Mouse (Mus musculus): ENCODE measurements at regions not wholly inside any gene's neighbourhood (a gene's known extent, or its start where the extent isn't known, plus 50 kb on each side); places are given as distances from the start of the nearest gene placed in this dataset.

DNA sequence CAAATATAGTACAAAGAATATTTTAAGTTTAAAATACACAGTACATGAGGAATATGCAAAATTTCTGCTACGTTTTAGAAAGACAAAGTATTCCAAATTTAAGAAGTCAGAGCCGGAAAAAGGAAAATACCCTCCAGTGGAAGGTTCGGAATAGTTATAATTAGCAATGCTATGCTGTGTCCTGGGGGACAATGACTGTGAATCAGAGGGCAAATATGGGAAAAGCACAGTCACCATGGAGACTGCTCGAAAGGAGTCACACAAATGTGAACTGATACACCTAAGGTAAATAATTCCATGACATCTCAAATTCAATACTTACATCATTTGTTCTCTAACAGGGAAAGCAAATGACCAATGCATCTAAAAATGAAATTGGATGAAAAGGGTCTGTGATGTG, 707.0 kb upstream of the Nectin3 start:
- Histone ChIP-seq H3K27me3 (no peaks in the 10 kb centered on the region), H3K9ac (replicated peaks) (no peak overlapping the region), H3K27ac (replicated peaks) (no peak overlapping the region), H3K36me3 (no peaks in the 10 kb centered on the region), H3K4me1 (no peaks in the 10 kb centered on the region), H3K9me3 (no peaks in the 10 kb centered on the region), H3K4me2 (replicated peaks) (no peak overlapping the region), H3K4me3 (no peak overlapping the region)
- WGBS: 62% methylated on average over 4 of the region's 4 CpGs
- 0 out of 2 replicates have a peak, but pooled peaks have one; percentile 71 for ATAC-seq (ENCODE audit: low FRiP score, low read depth)

DNA sequence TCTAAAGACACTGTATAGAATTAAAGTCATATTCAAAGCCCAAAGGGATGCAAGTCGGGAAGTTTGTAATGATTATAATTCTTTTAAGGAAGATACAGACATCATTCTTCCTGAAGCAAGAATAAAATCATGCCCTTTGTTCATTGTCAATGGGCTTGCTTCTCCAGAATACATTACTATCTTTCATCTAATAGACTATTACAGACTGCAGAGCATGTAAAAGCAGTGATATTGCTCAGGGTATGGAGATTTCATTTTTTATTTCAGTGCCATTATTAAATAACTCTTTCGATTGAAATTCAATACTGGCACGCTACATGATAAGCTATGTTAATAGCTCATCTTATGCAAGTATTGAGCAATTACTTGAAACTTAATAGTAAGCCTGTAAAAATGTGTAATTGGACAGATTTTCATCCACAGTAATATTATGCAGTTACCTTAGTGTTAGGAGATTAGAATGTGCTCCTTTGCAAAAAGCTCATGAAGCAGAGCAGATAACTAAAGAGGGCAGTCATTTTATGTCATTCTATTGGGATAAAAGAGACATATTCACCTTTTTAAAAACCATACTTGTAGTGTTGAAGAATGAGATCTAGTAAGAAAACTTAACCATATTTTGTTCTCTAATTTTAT, 706.5 kb upstream of the Nectin3 start:
- peak; percentile 47; the same call in 1 of the 2 replicates for ATAC-seq (ENCODE audit: low FRiP score, low read depth)
- no peaks in the 10 kb centered on the region for H3K36me3 ChIP-seq
- no peaks in the 10 kb centered on the region for H3K9me3 ChIP-seq
- H3K27me3 ChIP-seq: no peaks in the 10 kb centered on the region
- H3K4me1 ChIP-seq: no peaks in the 10 kb centered on the region
- no peak overlapping the region for H3K4me3 ChIP-seq
- no peak overlapping the region for H3K27ac ChIP-seq (replicated peaks)
- 69% methylated on average over 3 of the region's 3 CpGs for WGBS
- no peak overlapping the region for H3K9ac ChIP-seq (replicated peaks)
- no peak overlapping the region for H3K4me2 ChIP-seq (replicated peaks)

DNA sequence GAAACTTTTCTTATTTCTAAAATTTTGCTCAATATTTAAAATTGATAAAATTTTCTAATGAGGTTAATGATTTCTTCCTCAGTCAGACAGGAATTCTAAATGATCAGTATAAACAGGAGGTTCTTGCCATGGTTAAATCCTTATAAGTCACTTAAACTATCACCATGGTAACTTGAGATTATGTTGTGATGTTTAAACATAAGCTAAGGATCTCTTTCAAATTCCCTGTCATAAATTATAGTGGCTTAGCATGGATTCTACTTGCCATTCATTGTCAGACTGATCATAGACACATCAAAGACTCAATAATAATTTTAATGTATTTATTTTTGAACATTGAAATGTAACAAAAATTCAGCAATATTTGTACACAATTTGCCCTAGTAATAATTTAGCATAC, 705.7 kb upstream of the Nectin3 start:
- H3K27me3 ChIP-seq: no peaks in the 10 kb centered on the region
- peak; percentile 62 for ATAC-seq (ENCODE audit: low FRiP score, low read depth)
- no peaks in the 10 kb centered on the region for H3K4me1 ChIP-seq
- H3K36me3 ChIP-seq: no peaks in the 10 kb centered on the region
- no peak overlapping the region for H3K27ac ChIP-seq (replicated peaks)
- no peak overlapping the region for H3K4me3 ChIP-seq
- H3K9me3 ChIP-seq: no peaks in the 10 kb centered on the region
- H3K4me2 ChIP-seq (replicated peaks): no peak overlapping the region
- no peak overlapping the region for H3K9ac ChIP-seq (replicated peaks)

DNA sequence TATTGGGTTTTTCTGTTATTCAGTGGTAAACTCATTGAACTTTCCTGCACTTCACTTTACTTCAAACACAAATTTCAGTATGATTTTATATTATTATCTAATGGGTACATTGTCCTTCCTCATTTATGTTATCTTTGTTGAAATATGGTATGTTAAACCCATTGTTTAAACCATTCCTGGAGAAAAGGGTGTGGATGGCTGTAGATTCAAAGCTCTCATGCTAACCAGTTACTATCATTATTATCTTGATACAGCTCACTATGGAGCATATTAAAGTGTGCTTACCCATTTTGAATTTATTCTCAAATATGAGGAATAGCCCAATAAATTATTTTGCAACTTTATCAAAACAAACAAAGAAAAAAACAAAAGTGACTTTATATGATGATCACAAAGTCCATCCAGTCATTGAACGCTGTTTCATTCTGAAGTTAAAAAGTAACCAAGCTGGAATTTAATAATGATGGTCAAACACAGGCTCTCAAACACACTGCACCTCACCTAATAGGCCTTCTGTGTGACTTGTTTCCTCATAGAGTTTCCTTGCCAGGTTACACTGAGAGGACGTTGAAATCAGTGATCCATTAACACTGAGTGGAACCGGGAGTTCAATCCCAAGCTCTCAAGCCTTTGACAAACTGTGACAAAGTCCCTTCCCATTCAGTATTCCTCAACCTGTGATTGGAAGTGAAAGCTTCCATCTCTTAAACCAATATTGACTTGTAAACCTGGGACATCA, 673.3 kb upstream of the Nectin3 start:
- no peak overlapping the region for H3K9ac ChIP-seq (replicated peaks)
- no peaks in the 10 kb centered on the region for H3K4me1 ChIP-seq
- no peaks in the 10 kb centered on the region for H3K9me3 ChIP-seq
- no peaks in the 10 kb centered on the region for H3K36me3 ChIP-seq
- no peak overlapping the region for H3K27ac ChIP-seq (replicated peaks)
- no peak overlapping the region for H3K4me3 ChIP-seq
- 88% methylated on average over 3 of the region's 3 CpGs for WGBS
- H3K4me2 ChIP-seq (replicated peaks): no peak overlapping the region
- no peak for ATAC-seq (ENCODE audit: low FRiP score, low read depth)
- no peaks in the 10 kb centered on the region for H3K27me3 ChIP-seq

DNA sequence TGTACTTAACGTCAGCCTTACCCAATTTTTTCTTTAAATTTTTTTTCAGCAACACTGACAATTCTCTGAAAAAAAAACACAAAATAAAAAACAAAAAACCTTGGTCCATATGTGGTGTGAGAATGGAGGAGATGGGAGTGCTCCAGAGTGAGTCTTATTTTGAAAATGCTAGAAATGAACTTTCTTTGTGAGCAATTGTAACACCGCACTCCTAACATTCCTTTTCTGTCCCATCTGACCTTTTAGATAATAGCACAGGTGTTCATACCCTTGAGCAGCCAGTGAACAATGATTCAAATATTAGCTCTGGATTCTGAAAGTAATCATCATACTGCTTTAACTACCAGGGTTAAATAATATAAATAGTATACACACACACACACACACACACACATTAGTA, 666.2 kb upstream of the Nectin3 start:
- Histone ChIP-seq H3K4me2 (replicated peaks) (no peak overlapping the region), H3K9me3 (no peaks in the 10 kb centered on the region), H3K9ac (replicated peaks) (no peak overlapping the region), H3K4me3 (no peak overlapping the region), H3K27me3 (no peaks in the 10 kb centered on the region), H3K27ac (replicated peaks) (no peak overlapping the region), H3K36me3 (no peaks in the 10 kb centered on the region), H3K4me1 (no peaks in the 10 kb centered on the region)
- WGBS: 85% methylated on average over 2 of the region's 2 CpGs
- no peak for ATAC-seq (ENCODE audit: low FRiP score, low read depth)

All from midbrain, embryonic 12.5 days (tissue).